Mouse (Mus musculus) neural tube, embryonic 14.5 days (tissue): ENCODE measurements at regions not wholly inside any gene's neighbourhood (a gene's known extent, or its start where the extent isn't known, plus 50 kb on each side); places are given as distances from the start of the nearest gene placed in this dataset.
A peak's percentile ranks its signal among the peaks of the same experiment; 100 is the strongest.

Experiments
- ATAC-seq: fragments of 200-750 bp; cut with Nextera tagmentation; 2 replicates; pipeline ENCODE4 v1.8.0; 2017; ENCODE audit warnings: low read depth, mild to moderate bottlenecking, moderate TSS enrichment, moderate library complexity
- H3K27ac ChIP-seq: fragments of 300-500 bp; sonication (generic); 2 replicates; pipeline ENCODE4 v1.5.1; 2014; ENCODE audit warnings: low read depth, mild to moderate bottlenecking, control low read depth, low read length, moderate library complexity, mixed read lengths
- H3K27me3 ChIP-seq: fragments of 300-500 bp; sonication (generic); 2 replicates; pipeline ENCODE4 v1.6.1; 2014; ENCODE audit warnings: low read length; ENCODE audit not compliant: control insufficient read depth, insufficient read depth
- H3K36me3 ChIP-seq: fragments of 300-500 bp; sonication (generic); 2 replicates; pipeline ENCODE4 v1.6.1; 2014; ENCODE audit warnings: low read length, mixed read lengths; ENCODE audit not compliant: control insufficient read depth, insufficient read depth
- H3K4me1 ChIP-seq: fragments of 300-500 bp; sonication (generic); 2 replicates; pipeline ENCODE4 v1.6.1; 2014; ENCODE audit warnings: low read length; ENCODE audit not compliant: control insufficient read depth, insufficient read depth
- H3K4me2 ChIP-seq: fragments of 300-500 bp; sonication (generic); 2 replicates; pipeline ENCODE4 v1.6.1; 2014; ENCODE audit warnings: mild to moderate bottlenecking, low read depth, low read length, control low read depth
- H3K4me3 ChIP-seq: fragments of 300-500 bp; sonication (generic); 2 replicates; pipeline ENCODE4 v1.5.1; 2014; ENCODE audit warnings: low read depth, low read length, control low read depth, mixed read lengths
- H3K9ac ChIP-seq: fragments of 300-500 bp; sonication (generic); replicated peaks from 2 replicates; pipeline ENCODE4 v1.6.1; 2014; ENCODE audit warnings: low read depth, mild to moderate bottlenecking, control low read depth, low read length, mixed read lengths
- H3K9me3 ChIP-seq: fragments of 300-500 bp; sonication (generic); 2 replicates; pipeline ENCODE4 v1.6.1; 2016; ENCODE audit warnings: low read length; ENCODE audit not compliant: control insufficient read depth
- WGBS: fragments of 180-500 bp; shearing (Covaris S2); extraction: QIAGEN DNeasy Blood & Tissue Kit; methylation state at CpG from one replicate; pipeline ENCODE4 v1.1.7; 2014; 5-methylcytosine and 5-hydroxymethylcytosine counted together

DNA sequence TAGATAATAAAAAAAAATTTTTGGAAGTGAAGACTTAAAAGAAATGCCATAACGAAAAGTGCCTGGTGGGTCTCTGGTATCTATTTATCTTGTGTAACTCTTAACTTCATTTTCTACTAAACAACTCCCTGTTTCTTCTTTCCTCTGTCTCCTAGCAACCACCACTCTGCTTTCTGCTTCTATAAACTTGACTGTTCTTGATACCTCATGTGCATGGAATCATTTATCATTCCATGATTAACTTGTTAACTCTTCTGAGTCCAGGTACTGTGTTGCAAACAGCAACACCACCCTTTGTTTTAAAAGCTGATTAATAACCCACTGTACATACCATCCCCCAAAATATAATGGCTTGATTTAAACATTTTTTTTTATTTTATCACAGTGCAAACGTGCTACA is 325.0 kb downstream of the Mettl4 start:
- no peaks in the 10 kb centered on the region for H3K9me3 ChIP-seq
- no peaks in the 10 kb centered on the region for H3K4me1 ChIP-seq
- no peak overlapping the region for H3K27ac ChIP-seq
- no peak overlapping the region for H3K4me2 ChIP-seq
- no peaks in the 10 kb centered on the region for H3K36me3 ChIP-seq
- no peak for ATAC-seq
- H3K4me3 ChIP-seq, result no peak overlapping the region
- H3K27me3 ChIP-seq, result no peaks in the 10 kb centered on the region
- 71% methylated on average over 2 of the region's 2 CpGs for WGBS
- H3K9ac ChIP-seq, result no peak overlapping the region

DNA sequence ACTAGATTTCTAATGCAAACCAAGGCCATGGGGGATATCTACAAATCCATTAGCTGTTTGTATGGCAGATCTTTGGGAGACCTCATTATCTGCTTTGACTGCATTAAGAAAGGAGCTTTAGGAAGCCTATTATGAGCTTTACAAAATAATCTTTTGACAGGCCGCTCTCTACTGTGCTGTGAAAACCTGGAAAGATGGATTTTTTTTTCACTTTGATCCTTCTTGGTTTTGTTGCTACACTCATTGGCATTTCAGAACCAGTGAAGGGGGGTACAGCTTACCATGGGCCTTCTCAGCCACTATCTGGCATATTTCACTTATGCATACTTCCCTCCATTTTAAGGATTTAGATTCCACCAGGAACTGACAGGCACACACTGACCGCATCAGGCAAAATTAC is 366.8 kb downstream of the Mettl4 start:
- 99% methylated on average over 2 of the region's 2 CpGs for WGBS
- no peak overlapping the region for H3K9ac ChIP-seq
- no peaks in the 10 kb centered on the region for H3K36me3 ChIP-seq
- no peak overlapping the region for H3K4me3 ChIP-seq
- no peak for ATAC-seq
- no peaks in the 10 kb centered on the region for H3K4me1 ChIP-seq
- no peak overlapping the region for H3K27ac ChIP-seq
- no peak overlapping the region for H3K4me2 ChIP-seq
- H3K27me3 ChIP-seq, result no peaks in the 10 kb centered on the region
- no peaks in the 10 kb centered on the region for H3K9me3 ChIP-seq

DNA sequence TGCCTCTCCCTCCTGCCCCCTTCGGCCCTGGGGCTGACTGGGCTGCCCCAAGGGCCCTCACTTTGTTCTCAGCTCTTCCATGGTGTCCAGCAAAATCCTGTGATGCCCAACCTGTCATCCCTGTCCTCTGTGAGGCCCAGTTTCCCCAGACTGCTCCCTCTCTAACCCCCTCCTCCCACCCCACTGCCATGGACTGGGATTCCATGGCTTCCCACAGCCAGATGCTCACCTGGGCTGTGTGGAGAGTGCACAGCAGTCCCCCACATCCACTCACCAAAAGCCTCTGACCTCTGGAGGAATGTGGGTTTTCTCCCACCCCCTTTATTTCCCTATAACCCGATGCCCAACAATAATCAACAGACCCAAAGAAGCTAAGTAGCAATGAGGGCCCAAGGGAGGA is 414.1 kb downstream of the Mettl4 start:
- H3K27me3 ChIP-seq, result no peaks in the 10 kb centered on the region
- no peak for ATAC-seq
- H3K4me2 ChIP-seq, result no peak overlapping the region
- 83% methylated on average over 2 of the region's 2 CpGs for WGBS
- no peaks in the 10 kb centered on the region for H3K36me3 ChIP-seq
- no peaks in the 10 kb centered on the region for H3K9me3 ChIP-seq
- no peak overlapping the region for H3K4me3 ChIP-seq
- H3K4me1 ChIP-seq, result no peaks in the 10 kb centered on the region
- H3K9ac ChIP-seq, result no peak overlapping the region
- no peak overlapping the region for H3K27ac ChIP-seq

DNA sequence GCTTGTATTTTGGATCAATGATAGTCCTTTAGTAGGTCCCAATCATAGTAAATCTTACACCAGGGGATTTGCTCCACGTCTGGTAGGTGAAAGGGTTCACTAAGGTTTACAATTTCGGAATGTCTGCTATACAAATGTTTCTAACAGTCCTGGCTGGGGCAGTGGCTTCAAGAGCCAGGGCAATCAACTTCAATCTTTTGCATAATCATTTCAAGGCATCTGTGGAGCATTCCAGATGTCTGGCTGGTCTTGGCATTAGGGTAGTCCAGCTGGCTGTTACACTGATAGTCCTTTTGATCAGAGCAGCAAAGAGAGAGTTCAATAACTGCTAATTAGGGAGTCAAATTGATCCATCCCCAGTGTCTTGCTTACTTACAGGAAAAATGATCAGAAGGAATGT is 423.6 kb downstream of the Mettl4 start:
- Histone ChIP-seq H3K4me2 (no peak overlapping the region), H3K4me1 (no peaks in the 10 kb centered on the region), H3K27ac (no peak overlapping the region), H3K27me3 (no peaks in the 10 kb centered on the region), H3K9ac (no peak overlapping the region), H3K36me3 (no peaks in the 10 kb centered on the region), H3K9me3 (no peaks in the 10 kb centered on the region), H3K4me3 (no peak overlapping the region)
- 72% methylated on average over 2 of the region's 2 CpGs for WGBS
- ATAC-seq, result no peak

DNA sequence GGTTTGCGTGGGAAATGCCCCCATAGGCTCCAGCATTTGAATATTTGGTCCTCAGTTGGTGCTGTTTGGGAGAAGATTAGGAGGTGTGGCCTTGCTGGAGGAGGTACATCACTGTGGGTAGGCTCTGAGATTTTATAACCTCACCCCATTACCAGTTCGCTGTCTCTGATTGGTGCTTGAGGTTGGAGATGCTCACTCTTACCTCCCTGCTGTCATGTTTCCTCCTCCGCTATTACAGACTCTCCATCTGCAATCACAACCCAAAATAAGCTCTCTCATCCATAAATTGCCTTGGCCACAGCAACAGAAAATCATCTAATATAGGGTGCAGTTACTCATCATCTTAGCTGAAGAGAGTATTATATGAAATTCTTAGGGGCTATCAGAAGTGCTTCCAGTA is 458.6 kb downstream of the Mettl4 start:
- Histone ChIP-seq H3K9me3 (no peaks in the 10 kb centered on the region), H3K4me2 (no peak overlapping the region), H3K27me3 (no peaks in the 10 kb centered on the region), H3K4me1 (no peaks in the 10 kb centered on the region), H3K4me3 (no peak overlapping the region), H3K9ac (no peak overlapping the region), H3K27ac (no peak overlapping the region), H3K36me3 (no peaks in the 10 kb centered on the region)
- no peak for ATAC-seq
- 93% methylated on average over 3 of the region's 3 CpGs for WGBS

DNA sequence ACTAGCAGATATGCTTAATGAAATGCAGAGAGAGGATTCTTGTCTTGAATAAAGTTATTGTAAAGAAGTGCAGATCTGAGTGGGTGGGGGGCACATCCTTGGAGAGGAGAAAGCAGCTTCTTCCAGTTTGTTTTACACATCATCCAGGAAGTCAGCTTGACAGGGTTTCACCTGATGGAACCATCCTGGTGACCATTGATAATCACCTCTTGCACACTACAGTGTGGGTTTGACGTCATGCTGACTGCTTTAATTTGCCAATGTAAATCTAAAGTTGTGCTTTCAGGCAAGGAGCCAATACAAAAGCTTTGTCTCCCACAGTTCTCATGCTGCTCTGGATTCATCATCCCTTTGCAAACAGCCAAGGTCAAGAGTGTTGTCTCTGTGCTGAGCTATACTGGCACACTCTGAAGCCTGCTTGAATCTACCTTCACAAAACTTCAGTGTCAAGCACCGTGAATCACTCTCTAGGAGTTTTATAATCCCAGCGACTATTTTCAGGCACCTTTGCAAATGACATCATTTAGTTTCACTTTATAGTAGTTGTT is 462.1 kb downstream of the Mettl4 start:
- peak; percentile 24; the same call in 1 of the 2 replicates for ATAC-seq
- Histone ChIP-seq H3K9ac (no peak overlapping the region), H3K4me1 (no peaks in the 10 kb centered on the region), H3K36me3 (no peaks in the 10 kb centered on the region), H3K27me3 (no peaks in the 10 kb centered on the region), H3K4me2 (no peak overlapping the region), H3K27ac (no peak overlapping the region), H3K4me3 (no peak overlapping the region), H3K9me3 (no peaks in the 10 kb centered on the region)
- WGBS, result 61% methylated on average over 3 of the region's 3 CpGs

DNA sequence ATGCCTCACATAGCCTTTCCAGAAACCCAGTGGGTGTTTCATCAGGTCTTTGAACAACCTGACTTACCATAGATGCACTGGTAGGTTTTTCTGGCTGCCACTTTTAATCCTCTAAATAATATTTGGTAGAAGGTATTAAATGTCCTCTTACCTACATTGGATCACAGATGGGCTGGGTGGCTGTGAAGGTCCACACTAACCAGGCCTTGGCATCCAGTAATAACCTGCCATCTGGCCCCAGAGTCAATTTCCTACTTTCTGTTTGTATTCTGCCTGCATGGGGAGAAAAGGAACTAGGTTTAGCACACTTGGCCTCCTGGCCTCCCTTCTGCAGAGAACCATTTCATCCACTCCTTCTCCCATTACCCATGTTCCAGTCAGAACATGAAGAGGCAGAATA is 473.0 kb downstream of the Mettl4 start:
- no peaks in the 10 kb centered on the region for H3K27me3 ChIP-seq
- H3K4me1 ChIP-seq, result no peaks in the 10 kb centered on the region
- no peak overlapping the region for H3K9ac ChIP-seq
- no peak overlapping the region for H3K27ac ChIP-seq
- no peak overlapping the region for H3K4me2 ChIP-seq
- no peak overlapping the region for H3K4me3 ChIP-seq
- H3K9me3 ChIP-seq, result no peaks in the 10 kb centered on the region
- no peaks in the 10 kb centered on the region for H3K36me3 ChIP-seq
- no peak for ATAC-seq

DNA sequence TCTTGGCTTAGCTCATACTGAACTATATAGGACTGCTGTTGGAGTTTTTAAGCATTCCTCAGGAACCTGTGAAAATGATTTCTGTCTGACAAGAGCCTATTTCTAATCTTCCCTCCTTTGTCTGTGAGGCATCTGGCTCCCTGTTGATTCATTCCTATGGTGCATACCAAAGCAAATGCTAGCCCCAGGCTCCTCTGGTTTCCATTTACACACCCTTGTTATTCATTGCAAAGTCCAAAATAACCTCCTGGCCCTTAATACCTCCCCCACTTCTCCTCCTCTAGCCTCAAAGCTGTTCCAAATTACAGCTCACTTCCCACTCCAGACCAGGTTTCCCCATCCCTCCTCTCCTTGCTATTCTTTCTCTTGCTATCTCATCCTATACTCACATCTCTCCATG is 480.1 kb downstream of the Mettl4 start:
- ATAC-seq, result no peak
- H3K4me2 ChIP-seq, result no peak overlapping the region
- H3K27me3 ChIP-seq, result no peaks in the 10 kb centered on the region
- no peaks in the 10 kb centered on the region for H3K36me3 ChIP-seq
- H3K9ac ChIP-seq, result no peak overlapping the region
- H3K4me3 ChIP-seq, result no peak overlapping the region
- H3K27ac ChIP-seq, result no peak overlapping the region
- no peaks in the 10 kb centered on the region for H3K4me1 ChIP-seq
- H3K9me3 ChIP-seq, result no peaks in the 10 kb centered on the region

DNA sequence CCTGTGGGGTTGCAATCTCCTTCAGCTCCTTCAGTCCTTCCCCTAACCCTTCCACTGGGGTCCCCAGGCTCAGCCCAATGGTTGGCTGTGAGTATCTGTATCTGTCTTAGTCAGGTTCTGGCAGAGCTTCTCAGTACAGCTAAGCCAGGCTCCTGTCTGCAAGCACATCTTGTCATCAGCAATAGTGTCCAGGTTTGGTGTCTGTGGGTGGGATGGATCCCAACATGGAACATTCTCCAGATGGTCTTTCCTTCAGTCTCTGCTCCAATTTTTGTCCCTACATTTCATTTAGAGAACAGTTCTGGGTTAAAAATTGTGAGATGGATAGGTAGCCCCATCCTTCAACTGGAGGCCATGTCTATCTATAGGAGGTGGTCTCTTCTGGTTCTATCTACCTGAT is 494.2 kb downstream of the Mettl4 start:
- Histone ChIP-seq H3K27me3 (no peaks in the 10 kb centered on the region), H3K4me3 (no peak overlapping the region), H3K9ac (no peak overlapping the region), H3K36me3 (no peaks in the 10 kb centered on the region), H3K9me3 (no peaks in the 10 kb centered on the region), H3K27ac (no peak overlapping the region), H3K4me2 (no peak overlapping the region), H3K4me1 (no peaks in the 10 kb centered on the region)
- no peak for ATAC-seq

DNA sequence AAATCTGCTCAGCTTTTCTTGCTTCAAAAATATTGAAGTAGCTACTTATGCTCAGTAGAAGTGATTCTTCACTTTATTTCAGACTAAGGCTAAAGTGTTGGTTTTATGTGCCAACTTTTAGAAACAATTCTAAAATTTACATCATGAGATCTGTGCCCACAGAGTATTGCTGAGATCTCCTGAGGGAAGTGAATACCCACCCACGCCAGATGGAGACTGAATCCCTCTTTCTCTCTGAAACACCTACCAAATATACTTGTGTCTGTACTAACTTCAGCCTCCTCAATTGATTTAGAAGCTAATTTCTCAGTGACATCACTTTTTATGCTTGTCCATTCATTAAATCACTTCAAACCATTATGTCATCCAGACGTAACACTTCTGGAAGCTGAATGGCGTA is 495.0 kb downstream of the Mettl4 start:
- Histone ChIP-seq H3K9ac (no peak overlapping the region), H3K9me3 (no peaks in the 10 kb centered on the region), H3K27ac (no peak overlapping the region), H3K4me2 (no peak overlapping the region), H3K4me3 (no peak overlapping the region), H3K27me3 (no peaks in the 10 kb centered on the region), H3K4me1 (no peaks in the 10 kb centered on the region), H3K36me3 (no peaks in the 10 kb centered on the region)
- 86% methylated on average over 3 of the region's 3 CpGs for WGBS
- no peak for ATAC-seq
